Mouse (Mus musculus): ENCODE results near the gene Il33. TPM values are rescaled to one million over a fixed set of nuclear protein-coding genes. Genes with fewer than 3 reads are reported as not detected.

Gene Il33
- polyA plus RNA-seq, 1 experiment from 2014 or later = 0.27 TPM

- no peak overlapping the region for H3K4me3 ChIP-seq (ENCODE audit: low read depth, low read length)
- H3K27me3 ChIP-seq (replicated peaks; ENCODE audit: control insufficient read depth, insufficient read depth, low read length) = no peaks in the 10 kb centered on the region
- H3K36me3 ChIP-seq (ENCODE audit: control insufficient read depth, insufficient read depth, low read length) = no peaks in the 10 kb centered on the region
- ATAC-seq (replicated peaks; ENCODE audit: low FRiP score) = no peak
- no peaks in the 10 kb centered on the region for H3K4me1 ChIP-seq (replicated peaks; ENCODE audit: control insufficient read depth, insufficient read depth, low read length)
- no peak overlapping the region for H3K4me2 ChIP-seq
- WGBS = 83% methylated on average over 12 of the region's 12 CpGs
- no peak overlapping the region for H3K9ac ChIP-seq (ENCODE audit: low read depth, low read length)
- H3K9me3 ChIP-seq (ENCODE audit: control insufficient read depth, low read length) = no peaks in the 10 kb centered on the region
- H3K27ac ChIP-seq (ENCODE audit: low read depth, low read length) = no peak overlapping the region
- DNase-seq (ENCODE audit: low spot score) = no peak
Observed at GRCm38 (mm10) chr19:29986464-29987091, 61.7 kb downstream of the Il33 start.

- 69% methylated on average over 12 of the region's 12 CpGs for WGBS
- Histone ChIP-seq H3K27ac (ENCODE audit: low read depth, low read length) (no peak overlapping the region), H3K9me3 (ENCODE audit: control insufficient read depth, low read length) (no peaks in the 10 kb centered on the region), H3K4me3 (ENCODE audit: low read depth, low read length) (no peak overlapping the region), H3K9ac (ENCODE audit: low read depth, low read length) (no peak overlapping the region), H3K4me2 (no peak overlapping the region), H3K4me1 (replicated peaks; ENCODE audit: control insufficient read depth, insufficient read depth, low read length) (no peaks in the 10 kb centered on the region), H3K27me3 (replicated peaks; ENCODE audit: control insufficient read depth, insufficient read depth, low read length) (no peaks in the 10 kb centered on the region), H3K36me3 (ENCODE audit: control insufficient read depth, insufficient read depth, low read length) (no peaks in the 10 kb centered on the region)
- ATAC-seq (replicated peaks; ENCODE audit: low FRiP score) = no peak
- DNase-seq (ENCODE audit: low spot score) = no peak
Observed at GRCm38 (mm10) chr19:30000406-30001365, 75.8 kb downstream of the Il33 start.

- Histone ChIP-seq H3K27me3 (replicated peaks; ENCODE audit: control insufficient read depth, insufficient read depth, low read length) (no peaks in the 10 kb centered on the region), H3K4me3 (ENCODE audit: low read depth, low read length) (no peak overlapping the region), H3K4me2 (no peak overlapping the region), H3K36me3 (ENCODE audit: control insufficient read depth, insufficient read depth, low read length) (no peaks in the 10 kb centered on the region), H3K9ac (ENCODE audit: low read depth, low read length) (no peak overlapping the region), H3K4me1 (replicated peaks; ENCODE audit: control insufficient read depth, insufficient read depth, low read length) (no peaks in the 10 kb centered on the region), H3K27ac (ENCODE audit: low read depth, low read length) (no peak overlapping the region), H3K9me3 (ENCODE audit: control insufficient read depth, low read length) (no peaks in the 10 kb centered on the region)
- DNase-seq (ENCODE audit: low spot score) = no peak
- ATAC-seq (replicated peaks; ENCODE audit: low FRiP score) = no peak
- 65% methylated on average over 6 of the region's 6 CpGs for WGBS
Observed at GRCm38 (mm10) chr19:30001550-30001949, 76.6 kb downstream of the Il33 start.

- Histone ChIP-seq H3K27ac (ENCODE audit: low read depth, low read length) (no peak within 1 kb of the TSS), H3K36me3 (ENCODE audit: control insufficient read depth, insufficient read depth, low read length) (no peaks in the 10 kb centered on the region), H3K9me3 (ENCODE audit: control insufficient read depth, low read length) (no peaks in the 10 kb centered on the region), H3K27me3 (replicated peaks; ENCODE audit: control insufficient read depth, insufficient read depth, low read length) (no peaks in the 10 kb centered on the region), H3K4me2 (no peak within 1 kb of the TSS), H3K4me3 (ENCODE audit: low read depth, low read length) (no peak within 1 kb of the TSS), H3K9ac (ENCODE audit: low read depth, low read length) (no peak within 1 kb of the TSS), H3K4me1 (replicated peaks; ENCODE audit: control insufficient read depth, insufficient read depth, low read length) (no peaks in the 10 kb centered on the region)
- no peak for ATAC-seq (replicated peaks; ENCODE audit: low FRiP score)
- WGBS = 86% methylated on average over 9 of the region's 9 CpGs
- DNase-seq (ENCODE audit: low spot score) = no peak
Observed at GRCm38 (mm10) chr19:30003621-30004020, 78.7 kb downstream of the Il33 start, which contains the start of gene Trpd52l3. Trpd52l3 (plus strand) TSS chr19:30003790.

- 71% methylated on average over 3 of the region's 3 CpGs for WGBS
- no peak overlapping the region for H3K9ac ChIP-seq (ENCODE audit: low read depth, low read length)
- ATAC-seq (replicated peaks; ENCODE audit: low FRiP score) (no peak), DNase-seq (ENCODE audit: low spot score) (no peak)
- no peaks in the 10 kb centered on the region for H3K36me3 ChIP-seq (ENCODE audit: control insufficient read depth, insufficient read depth, low read length)
- no peak overlapping the region for H3K4me3 ChIP-seq (ENCODE audit: low read depth, low read length)
- H3K27ac ChIP-seq (ENCODE audit: low read depth, low read length) = no peak overlapping the region
- H3K27me3 ChIP-seq (replicated peaks; ENCODE audit: control insufficient read depth, insufficient read depth, low read length) = no peaks in the 10 kb centered on the region
- no peaks in the 10 kb centered on the region for H3K9me3 ChIP-seq (ENCODE audit: control insufficient read depth, low read length)
- no peaks in the 10 kb centered on the region for H3K4me1 ChIP-seq (replicated peaks; ENCODE audit: control insufficient read depth, insufficient read depth, low read length)
- no peak overlapping the region for H3K4me2 ChIP-seq
Observed at GRCm38 (mm10) chr19:30006371-30006770, 81.5 kb downstream of the Il33 start.

Other genes starting within 250 kb of the Il33 start
- gene Mlana, start 227.3 kb upstream of the Il33 start, polyA plus RNA-seq (2014; fragmentation: Nextera tagmentation; extraction: Ambion mirVana) = not detected in 2 replicates
- gene 9930021J03Rik, start 119.1 kb upstream of the Il33 start, polyA plus RNA-seq (2014; fragmentation: Nextera tagmentation; extraction: Ambion mirVana) = 4.0 and 5.2 TPM in 2 replicates
- gene Ranbp6, start 112.1 kb upstream of the Il33 start, polyA plus RNA-seq (2014; fragmentation: Nextera tagmentation; extraction: Ambion mirVana) = 14.9 and 16.2 TPM in 2 replicates
- gene Trpd52l3, start 78.7 kb downstream of the Il33 start, polyA plus RNA-seq (2014; fragmentation: Nextera tagmentation; extraction: Ambion mirVana) = not detected in 2 replicates
- 58.6 and 65.9 TPM in 2 replicates for gene Uhrf2, start 105.4 kb downstream of the Il33 start, polyA plus RNA-seq (2014; fragmentation: Nextera tagmentation; extraction: Ambion mirVana)